Mouse (Mus musculus): ENCODE results near the gene Zbtb24. TPM values are rescaled to one million over a fixed set of nuclear protein-coding genes. Genes with fewer than 3 reads are reported as not detected.

Gene Zbtb24
- polyA plus RNA-seq, 1 experiment from 2014 or later: 19.3 TPM

DNA sequence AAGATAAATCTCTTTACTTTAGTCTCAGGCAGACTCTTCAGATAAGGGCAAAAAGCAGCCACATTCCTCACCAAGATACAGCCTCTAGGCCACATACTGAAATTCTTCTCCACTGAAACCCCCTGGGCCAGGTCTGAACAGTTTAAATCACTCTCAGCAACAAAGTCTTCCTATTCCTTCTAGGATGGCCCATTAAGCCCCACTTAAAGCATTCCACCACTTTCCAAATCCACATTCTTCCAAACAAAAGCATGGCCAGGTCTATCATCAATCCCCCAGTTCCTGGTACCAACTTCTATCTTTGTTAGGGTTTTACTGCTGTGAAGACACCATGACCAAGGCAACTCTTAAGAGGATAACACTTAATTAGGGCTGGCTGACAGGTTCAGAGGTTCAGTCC lies 22.4 kb downstream of the Zbtb24 start:
- no peaks in the 10 kb centered on the region for H3K27me3 ChIP-seq
- no peak overlapping the region for H3K9ac ChIP-seq
- H3K9me3 ChIP-seq: no peaks in the 10 kb centered on the region
- peaks cover 11% of the 10 kb centered on the region; the same call in 1 of the 2 replicates for H3K36me3 ChIP-seq
- ATAC-seq (ENCODE audit: low read depth): no peak
- no peak overlapping the region for H3K27ac ChIP-seq (replicated peaks)
- no peak overlapping the region for H3K4me2 ChIP-seq
- no peak overlapping the region for H3K4me3 ChIP-seq
- peaks cover 25% of the 10 kb centered on the region for H3K4me1 ChIP-seq (replicated peaks)

DNA sequence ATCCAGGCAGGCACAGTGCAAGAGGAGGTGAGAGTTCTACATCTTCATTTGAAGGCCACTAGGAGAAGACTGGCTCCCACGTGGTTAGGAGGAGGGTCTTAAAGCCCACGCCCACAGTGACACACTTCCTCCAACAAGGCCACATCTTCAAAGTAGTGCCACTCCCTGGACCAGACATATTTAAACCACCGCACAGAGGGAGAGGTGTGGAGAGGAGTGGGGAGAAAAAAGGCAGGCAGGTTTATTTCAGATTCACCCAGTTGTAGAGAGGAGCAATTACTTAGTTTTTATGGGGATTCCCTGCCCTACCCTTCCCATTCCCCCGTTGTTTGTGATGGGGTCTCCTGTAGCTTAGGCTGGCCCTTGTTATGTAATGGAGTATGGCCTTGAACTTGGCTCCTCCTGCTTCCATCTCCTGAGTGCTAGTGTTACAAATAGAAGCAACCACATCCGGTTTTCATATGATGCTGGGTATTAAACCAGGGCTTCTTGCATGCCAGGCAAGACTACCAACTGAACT lies 22.8 kb downstream of the Zbtb24 start:
- Histone ChIP-seq H3K4me3 (no peak overlapping the region), H3K9me3 (no peaks in the 10 kb centered on the region), H3K27me3 (no peaks in the 10 kb centered on the region), H3K36me3 (peaks cover 10% of the 10 kb centered on the region; the same call in 1 of the 2 replicates), H3K4me2 (no peak overlapping the region), H3K9ac (no peak overlapping the region), H3K4me1 (replicated peaks) (peaks cover 30% of the 10 kb centered on the region), H3K27ac (replicated peaks) (no peak overlapping the region)
- 71% methylated on average over 5 of the region's 5 CpGs for WGBS
- ATAC-seq (ENCODE audit: low read depth): no peak

DNA sequence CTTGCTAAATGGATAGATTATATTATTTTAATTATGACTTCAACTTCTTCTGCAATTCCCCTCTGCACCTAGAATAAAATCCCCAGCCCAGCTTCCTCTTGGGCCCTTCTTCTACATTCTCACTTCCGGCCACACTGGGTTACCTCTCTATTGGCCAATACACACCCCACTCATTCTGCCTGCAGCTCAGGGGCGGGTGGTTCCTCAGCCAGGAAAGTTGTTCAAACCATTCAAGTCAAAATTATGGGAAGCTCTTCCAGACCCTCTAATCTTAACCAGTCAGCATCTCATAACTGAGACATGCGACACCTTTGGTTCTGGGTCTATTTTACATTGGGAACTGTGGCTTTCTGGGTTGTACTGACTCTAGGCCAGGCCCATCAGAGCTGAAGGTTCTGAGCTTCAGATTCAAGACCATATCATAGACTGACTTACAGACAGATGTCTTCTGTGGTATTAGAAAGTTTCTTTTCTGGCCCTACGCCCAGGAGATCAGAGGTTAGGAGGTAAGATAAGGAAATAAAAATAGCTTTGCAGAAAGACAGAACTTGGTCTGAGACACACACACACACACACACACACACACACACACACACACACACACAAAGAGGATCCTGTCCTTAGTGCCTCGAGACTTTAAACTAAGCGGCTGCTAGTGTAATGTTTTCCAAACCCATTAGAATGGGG lies 23.7 kb downstream of the Zbtb24 start:
- no peaks in the 10 kb centered on the region for H3K9me3 ChIP-seq
- no peak for ATAC-seq (ENCODE audit: low read depth)
- H3K9ac ChIP-seq: no peak overlapping the region
- H3K27ac ChIP-seq (replicated peaks): no peak overlapping the region
- H3K27me3 ChIP-seq: no peaks in the 10 kb centered on the region
- 82% methylated on average over 6 of the region's 6 CpGs for WGBS
- peaks cover 36% of the 10 kb centered on the region for H3K4me1 ChIP-seq (replicated peaks)
- H3K4me2 ChIP-seq: no peak overlapping the region
- 0 out of 2 replicates have a peak, but pooled peaks cover 3% of the 10 kb centered on the region for H3K36me3 ChIP-seq
- H3K4me3 ChIP-seq: no peak overlapping the region

DNA sequence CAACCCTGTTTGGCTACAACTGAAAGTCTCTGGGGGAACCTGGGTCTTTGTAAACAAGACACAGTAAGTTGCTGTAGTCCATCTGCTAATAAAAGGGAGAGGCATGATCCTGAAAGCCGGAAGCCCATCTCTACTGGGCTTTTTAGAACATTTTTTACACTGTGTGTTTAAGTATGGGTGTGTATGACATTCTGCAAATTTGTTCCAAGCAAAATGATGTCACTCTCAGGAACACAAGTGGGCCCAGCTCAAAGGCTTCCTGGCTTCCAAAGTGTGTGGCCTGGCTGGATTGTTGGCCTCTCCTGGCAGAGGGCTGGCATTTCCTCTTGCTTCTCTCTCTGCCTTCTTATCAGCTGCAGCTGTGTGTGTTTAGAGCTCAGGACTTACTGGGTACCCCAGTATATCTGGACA lies 24.8 kb downstream of the Zbtb24 start:
- Histone ChIP-seq H3K4me1 (replicated peaks) (peaks cover 36% of the 10 kb centered on the region), H3K4me2 (peak overlapping the region; percentile 78; the same call in 1 of the 2 replicates), H3K36me3 (peaks cover 11% of the 10 kb centered on the region), H3K4me3 (no peak overlapping the region), H3K27me3 (no peaks in the 10 kb centered on the region), H3K9me3 (no peaks in the 10 kb centered on the region), H3K27ac (replicated peaks) (no peak overlapping the region), H3K9ac (no peak overlapping the region)
- 93% methylated on average over 1 of the region's 1 CpGs for WGBS
- ATAC-seq (ENCODE audit: low read depth): no peak

DNA sequence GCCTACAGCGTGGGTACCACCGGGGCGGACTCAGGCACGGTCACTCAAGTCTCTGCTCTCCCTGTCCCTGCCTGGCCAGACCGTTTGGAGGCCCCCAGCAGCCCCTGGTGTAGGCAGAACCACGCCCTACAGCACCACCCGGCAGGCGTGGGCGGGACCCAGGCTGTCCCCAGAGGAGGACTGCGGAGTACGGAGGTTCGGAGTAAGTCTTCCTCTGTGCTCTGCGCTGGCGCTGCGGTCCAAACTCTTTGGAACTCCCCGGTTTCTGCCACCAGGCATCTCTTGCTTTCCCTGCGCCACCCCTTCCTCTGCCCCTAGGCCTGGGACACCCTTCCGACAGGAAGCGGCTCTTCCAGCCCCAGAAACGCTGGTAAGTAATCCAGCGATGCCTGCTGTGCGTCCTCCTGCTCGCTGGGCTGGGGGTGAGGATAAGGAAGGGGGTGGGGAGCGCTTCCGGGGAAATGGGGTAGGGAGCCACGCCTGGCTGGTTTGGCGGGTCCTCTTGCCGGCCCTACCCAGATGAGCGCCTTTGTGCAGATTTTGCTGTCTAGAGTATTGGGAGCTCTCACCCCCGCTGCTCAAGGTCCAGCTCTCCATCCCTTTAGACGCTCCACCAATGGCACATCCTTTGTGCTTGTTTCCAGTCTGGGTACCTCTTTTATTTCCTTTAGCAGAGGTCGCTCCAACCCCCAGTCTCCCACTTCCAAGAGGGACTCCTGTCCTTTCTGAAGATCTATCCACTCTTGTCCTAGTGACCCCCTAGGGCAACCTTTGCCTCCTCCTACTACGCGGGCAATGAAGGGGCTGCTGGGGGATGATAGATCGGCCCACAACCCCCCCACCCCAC lies 26.2 kb downstream of the Zbtb24 start, which contains the start of gene Mical1:
Gene Mical1 (plus strand): TSS at position 144 of the 847 bp plus-strand sequence.
- H3K36me3 ChIP-seq: peaks cover 14% of the 10 kb centered on the region
- peak; percentile 71 for ATAC-seq (ENCODE audit: low read depth)
- H3K4me2 ChIP-seq: peak within 1 kb of the TSS; percentile 78
- no peaks in the 10 kb centered on the region for H3K9me3 ChIP-seq
- H3K27me3 ChIP-seq: no peaks in the 10 kb centered on the region
- WGBS: under 1% methylated on average over 35 of the region's 35 CpGs
- peak within 1 kb of the TSS; percentile 80 for H3K9ac ChIP-seq
- H3K4me3 ChIP-seq: peak within 1 kb of the TSS; percentile 57
- H3K4me1 ChIP-seq (replicated peaks): peaks cover 36% of the 10 kb centered on the region
- peak within 1 kb of the TSS; percentile 87 for H3K27ac ChIP-seq (replicated peaks)

DNA sequence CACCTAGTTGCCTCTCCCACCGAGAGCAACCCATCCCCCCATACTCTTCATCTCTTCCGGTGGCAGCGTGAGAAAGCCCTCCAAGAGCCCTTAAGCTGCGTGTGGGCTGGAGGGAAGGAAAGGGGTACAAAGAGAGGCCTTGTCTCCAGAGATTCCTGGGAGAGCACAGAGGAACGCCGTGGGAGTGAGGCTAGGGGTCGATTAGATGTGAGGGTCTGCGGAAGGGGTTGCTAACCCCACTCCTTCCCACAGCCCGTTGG lies 26.8 kb downstream of the Zbtb24 start:
- no peaks in the 10 kb centered on the region for H3K27me3 ChIP-seq
- WGBS: 0% methylated on average over 9 of the region's 9 CpGs
- H3K36me3 ChIP-seq: peaks cover 17% of the 10 kb centered on the region
- H3K4me3 ChIP-seq: peak overlapping the region; percentile 57
- peak overlapping the region; percentile 80 for H3K9ac ChIP-seq
- ATAC-seq (ENCODE audit: low read depth): peak; percentile 47
- no peaks in the 10 kb centered on the region for H3K9me3 ChIP-seq
- peaks cover 36% of the 10 kb centered on the region for H3K4me1 ChIP-seq (replicated peaks)
- H3K4me2 ChIP-seq: peak overlapping the region; percentile 78
- peak overlapping the region; percentile 87 for H3K27ac ChIP-seq (replicated peaks)

DNA sequence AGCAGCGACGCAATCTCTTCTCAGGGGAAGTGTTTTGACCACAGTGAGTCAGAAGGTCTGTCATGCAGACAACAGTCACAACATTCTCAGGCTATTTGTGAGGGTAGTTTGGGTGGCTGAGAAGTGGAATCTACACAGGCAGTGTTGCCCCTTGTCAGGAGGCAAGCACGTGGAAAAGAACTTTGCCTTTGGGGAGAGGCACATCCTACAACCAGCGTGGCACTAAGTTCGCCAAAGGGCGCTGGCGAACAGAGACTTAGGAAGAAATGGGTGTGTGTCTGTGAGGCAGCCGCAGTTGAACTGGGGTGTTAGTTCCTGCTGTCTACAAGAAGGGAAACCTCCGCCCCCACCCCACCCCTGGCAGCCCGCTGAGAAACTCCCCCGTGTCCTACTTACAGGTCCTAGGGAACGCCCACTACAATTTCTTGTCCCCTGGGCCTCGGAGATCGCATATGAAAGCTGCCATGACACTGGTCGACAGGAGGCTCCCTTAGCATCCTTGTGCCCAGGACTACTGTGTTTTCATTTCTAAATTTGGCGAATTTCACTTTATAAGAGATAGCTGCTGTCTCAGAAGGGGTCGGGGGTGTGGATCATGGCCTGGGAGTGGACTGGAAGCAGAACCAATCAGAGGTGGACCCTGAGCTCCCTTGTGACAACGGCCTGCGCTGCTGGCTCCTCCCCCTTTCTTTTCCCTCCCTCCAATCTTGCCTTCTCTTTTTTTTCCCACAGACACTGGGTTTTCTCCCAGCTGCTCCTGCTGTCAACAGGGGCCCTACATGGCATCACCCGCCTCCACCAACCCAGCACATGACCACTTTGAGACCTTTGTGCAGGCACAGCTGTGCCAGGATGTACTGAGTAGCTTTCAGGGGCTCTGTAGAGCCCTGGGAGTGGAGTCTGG lies 27.3 kb downstream of the Zbtb24 start:
- Histone ChIP-seq H3K9ac (peak overlapping the region; percentile 80), H3K36me3 (peaks cover 23% of the 10 kb centered on the region), H3K4me2 (peak overlapping the region; percentile 78), H3K9me3 (no peaks in the 10 kb centered on the region), H3K4me3 (peak overlapping the region; percentile 57), H3K27me3 (no peaks in the 10 kb centered on the region), H3K27ac (replicated peaks) (peak overlapping the region; percentile 87), H3K4me1 (replicated peaks) (peaks cover 36% of the 10 kb centered on the region)
- 0% methylated on average over 20 of the region's 20 CpGs for WGBS
- peak; percentile 52; the same call in 1 of the 2 replicates for ATAC-seq (ENCODE audit: low read depth)

DNA sequence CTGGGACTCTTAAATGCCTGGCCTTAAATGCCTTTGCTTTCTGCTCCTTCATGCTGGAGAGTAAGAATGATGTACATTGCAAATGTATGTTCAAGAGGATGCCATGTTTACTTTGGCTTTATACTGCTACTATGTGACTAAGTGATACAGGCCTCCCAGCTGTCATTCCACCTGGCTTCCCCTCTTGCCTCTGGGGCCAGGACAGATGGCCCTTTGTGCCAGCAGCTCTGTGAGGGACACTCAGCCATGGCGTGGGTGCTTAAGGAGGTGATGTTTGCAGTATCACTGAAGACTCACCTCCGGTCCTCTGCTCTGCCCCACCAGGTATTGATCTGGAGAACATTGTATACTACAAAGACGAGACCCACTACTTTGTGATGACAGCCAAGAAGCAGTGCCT lies 29.8 kb downstream of the Zbtb24 start:
- no peak for ATAC-seq (ENCODE audit: low read depth)
- Histone ChIP-seq H3K27me3 (no peaks in the 10 kb centered on the region), H3K27ac (replicated peaks) (no peak overlapping the region), H3K4me3 (no peak overlapping the region), H3K4me2 (no peak overlapping the region), H3K4me1 (replicated peaks) (peaks cover 36% of the 10 kb centered on the region), H3K9me3 (no peaks in the 10 kb centered on the region), H3K9ac (no peak overlapping the region), H3K36me3 (peaks cover 47% of the 10 kb centered on the region)
- 92% methylated on average over 3 of the region's 3 CpGs for WGBS

DNA sequence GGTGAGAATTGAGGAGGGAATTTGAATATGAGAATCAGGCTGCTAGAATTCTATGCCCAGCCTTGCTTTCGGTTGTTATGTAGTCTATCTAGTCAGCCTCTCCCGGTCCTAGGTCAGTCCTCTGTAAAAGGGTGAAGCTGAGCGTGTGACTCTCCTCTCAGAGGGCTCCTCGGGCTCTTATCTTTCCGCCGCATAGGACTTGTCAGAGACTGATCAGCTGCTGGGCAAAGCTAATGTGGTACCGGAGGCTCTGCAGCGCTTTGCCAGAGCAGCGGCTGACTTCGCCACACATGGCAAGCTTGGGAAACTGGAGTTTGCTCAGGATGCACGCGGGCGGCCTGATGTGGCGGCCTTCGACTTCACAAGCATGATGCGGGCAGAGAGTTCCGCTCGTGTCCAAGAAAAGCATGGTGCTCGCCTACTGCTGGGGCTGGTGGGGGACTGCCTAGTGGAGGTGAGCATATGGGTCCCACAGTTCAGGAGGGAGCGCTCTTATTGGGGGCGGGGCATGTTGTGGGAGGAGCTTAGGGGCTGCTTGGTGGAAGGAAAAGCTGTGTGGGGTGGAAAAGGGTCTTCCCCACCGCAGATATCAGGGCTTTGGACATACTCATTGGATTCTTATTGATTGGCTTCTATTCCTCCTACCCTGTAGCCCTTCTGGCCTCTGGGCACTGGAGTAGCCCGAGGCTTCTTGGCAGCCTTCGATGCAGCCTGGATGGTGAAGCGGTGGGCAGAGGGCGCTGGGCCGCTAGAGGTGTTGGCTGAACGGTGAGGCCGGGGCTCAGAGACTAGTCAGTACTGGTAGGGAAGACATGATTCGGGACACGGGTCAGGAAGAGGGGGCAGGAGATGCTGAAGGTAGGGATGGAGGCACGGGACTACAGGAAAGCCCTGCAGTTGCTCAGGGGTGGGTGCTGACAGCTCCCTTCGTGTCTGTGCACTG lies 31.0 kb downstream of the Zbtb24 start:
- H3K4me3 ChIP-seq: no peak overlapping the region
- H3K4me1 ChIP-seq (replicated peaks): peaks cover 23% of the 10 kb centered on the region
- H3K9ac ChIP-seq: no peak overlapping the region
- peaks cover 60% of the 10 kb centered on the region for H3K36me3 ChIP-seq
- 67% methylated on average over 33 of the region's 33 CpGs for WGBS
- no peak overlapping the region for H3K27ac ChIP-seq (replicated peaks)
- H3K27me3 ChIP-seq: no peaks in the 10 kb centered on the region
- H3K9me3 ChIP-seq: no peaks in the 10 kb centered on the region
- H3K4me2 ChIP-seq: no peak overlapping the region
- ATAC-seq (ENCODE audit: low read depth): no peak

DNA sequence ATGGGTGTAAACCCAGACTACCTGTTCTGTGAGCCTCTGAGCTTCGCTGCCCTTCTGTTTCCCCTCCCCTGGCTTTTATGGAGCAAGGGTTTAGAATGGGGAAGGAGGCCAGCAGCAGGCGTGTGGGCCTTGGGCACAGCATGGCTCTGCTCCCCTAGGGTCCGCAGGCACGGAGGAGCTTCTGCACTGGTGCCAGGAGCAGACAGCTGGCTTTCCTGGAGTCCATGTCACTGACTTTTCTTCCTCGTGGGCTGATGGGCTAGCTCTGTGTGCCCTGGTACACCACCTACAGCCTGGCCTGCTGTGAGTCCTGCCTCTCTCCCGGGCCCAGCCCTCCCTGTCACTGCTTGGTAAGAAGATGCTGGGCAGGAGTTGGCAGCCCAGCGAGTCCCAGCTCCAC lies 32.3 kb downstream of the Zbtb24 start:
- no peak overlapping the region for H3K4me3 ChIP-seq
- ATAC-seq (ENCODE audit: low read depth): no peak
- H3K9ac ChIP-seq: no peak overlapping the region
- WGBS: 79% methylated on average over 7 of the region's 7 CpGs
- peaks cover 11% of the 10 kb centered on the region for H3K4me1 ChIP-seq (replicated peaks)
- no peaks in the 10 kb centered on the region for H3K27me3 ChIP-seq
- no peak overlapping the region for H3K27ac ChIP-seq (replicated peaks)
- peaks cover 71% of the 10 kb centered on the region for H3K36me3 ChIP-seq
- no peaks in the 10 kb centered on the region for H3K9me3 ChIP-seq
- no peak overlapping the region for H3K4me2 ChIP-seq

DNA sequence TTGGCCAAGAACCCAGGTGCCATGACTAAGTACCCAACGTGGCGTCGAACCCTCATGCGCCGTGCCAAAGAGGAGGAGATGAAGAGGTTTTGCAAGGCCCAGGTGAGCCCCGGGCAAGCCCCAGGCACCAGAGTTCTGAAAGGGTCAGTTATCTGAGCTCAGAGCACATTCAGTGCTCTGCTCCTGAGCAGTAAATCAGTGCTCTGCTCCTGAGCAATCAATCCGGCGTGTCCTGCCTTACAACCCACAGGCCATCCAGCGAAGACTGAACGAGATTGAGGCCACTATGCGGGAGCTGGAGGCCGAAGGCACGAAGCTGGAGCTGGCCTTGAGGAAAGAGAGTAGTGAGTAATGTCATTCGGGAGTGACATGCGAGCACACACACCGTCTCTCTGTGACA lies 35.6 kb downstream of the Zbtb24 start:
- ATAC-seq (ENCODE audit: low read depth): no peak
- no peak overlapping the region for H3K4me3 ChIP-seq
- H3K9ac ChIP-seq: no peak overlapping the region
- WGBS: 86% methylated on average over 16 of the region's 16 CpGs
- peaks cover 22% of the 10 kb centered on the region for H3K4me1 ChIP-seq (replicated peaks)
- no peak overlapping the region for H3K4me2 ChIP-seq
- H3K27ac ChIP-seq (replicated peaks): no peak overlapping the region
- H3K9me3 ChIP-seq: no peaks in the 10 kb centered on the region
- H3K27me3 ChIP-seq: no peaks in the 10 kb centered on the region; the same call in 1 of the 2 replicates
- peaks cover 65% of the 10 kb centered on the region for H3K36me3 ChIP-seq
